Mouse (Mus musculus): Measurements from ENCODE around the gene Ggt6.

DNA sequence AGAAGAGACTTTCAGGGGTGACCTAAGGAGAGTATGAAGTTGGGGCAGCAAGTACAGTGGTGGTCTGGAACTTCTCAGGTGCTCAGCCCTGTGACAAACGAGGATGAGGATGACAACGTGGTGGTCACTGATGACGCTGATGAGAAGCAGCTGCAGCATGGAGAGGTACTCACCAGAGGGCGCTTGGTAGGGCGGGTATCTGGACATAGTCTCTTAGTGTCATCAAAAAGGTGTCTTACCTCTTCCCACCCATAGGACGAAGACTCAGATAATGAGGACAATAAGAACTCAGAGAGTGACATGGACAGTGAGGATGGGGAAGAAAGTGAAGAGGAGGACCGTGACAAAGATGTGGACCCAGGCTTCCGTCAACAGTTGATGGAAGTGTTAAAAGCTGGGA is 12.1 kb downstream of the Ggt6 start:
- TF ChIP-seq CHD1 (IDR thresholded peaks at IDR 0.05; ENCODE audit: low read depth, low read length) (no peak), POLR2A (IDR thresholded peaks at IDR 0.05; ENCODE audit: low read depth, low read length) (no peak; the same call in 1 of the 2 replicates), MAX (IDR thresholded peaks at IDR 0.05; ENCODE audit: low read length) (no peak), SIN3A (IDR thresholded peaks at IDR 0.05; ENCODE audit: low read length) (no peak), CTCF (conservative IDR thresholded peaks at IDR 0.05 in 1 of 2, IDR thresholded peaks at IDR 0.05 in 1 of 2; ENCODE audit: low read depth in 2 of 2, low read length in 2 of 2) (peak in 1 of 2 experiments; percentile 50; a peak in 2 of 4 replicates), ZMIZ1 (IDR thresholded peaks at IDR 0.05; ENCODE audit: low read depth, low read length) (no peak), SMC3 (IDR thresholded peaks at IDR 0.05; ENCODE audit: low read depth, low read length) (peak; percentile 10; the same call in 1 of the 2 replicates), ZKSCAN1 (IDR thresholded peaks at IDR 0.05; ENCODE audit: borderline replicate concordance, low read depth, low read length) (no peak), CHD2 (IDR thresholded peaks at IDR 0.05; ENCODE audit: low read length) (no peak), IRF4 (IDR thresholded peaks at IDR 0.05; ENCODE audit: low read depth, low read length) (no peak), HCFC1 (IDR thresholded peaks at IDR 0.05; ENCODE audit: low read depth, low read length) (no peak), KAT2A (IDR thresholded peaks at IDR 0.05; ENCODE audit: insufficient replicate concordance, low read length) (no peak)
